Mouse (Mus musculus) liver, postnatal 0 days (tissue): ENCODE data around the gene Scg2.

Experiments used
- CTCF ChIP-seq: sonication (generic); IDR thresholded peaks from 2 replicates; pipeline ENCODE4 v1.5.1; 2016; ENCODE audit warnings: antibody characterized with exemption, low read depth
- EP300 ChIP-seq: IDR thresholded peaks from 2 replicates; pipeline ENCODE4 v1.6.1; 2016; ENCODE audit warnings: antibody characterized with exemption, low read depth, mild to moderate bottlenecking

DNA sequence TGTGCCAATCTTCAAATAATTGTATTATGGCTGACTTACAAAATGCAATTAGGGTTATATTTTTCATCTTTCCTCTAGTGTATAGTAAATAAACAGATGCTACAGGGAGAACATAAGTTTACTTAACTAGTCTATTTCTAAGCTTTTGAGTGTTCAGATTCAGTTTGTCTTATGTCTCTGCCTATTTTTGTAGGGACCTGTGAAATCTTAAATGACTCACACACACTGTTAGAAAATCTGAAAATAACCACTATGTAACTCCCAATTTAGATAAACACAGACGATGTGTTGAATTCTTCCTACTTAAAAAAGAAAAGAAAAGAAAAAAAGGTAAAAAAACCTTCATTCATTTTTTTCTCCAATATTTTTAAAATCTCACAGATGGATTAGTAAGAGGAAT lies 2.2 kb downstream of the Scg2 start:
- TF ChIP-seq CTCF (no peak), EP300 (no peak)
